Mouse (Mus musculus) intestine, postnatal 0 days (tissue): Measurements from ENCODE around the gene Gm3776. TPM values are rescaled to one million over a fixed set of nuclear protein-coding genes. Genes with fewer than 3 reads are reported as not detected.
A peak's percentile ranks its signal among the peaks of the same experiment; 100 is the strongest.
"Not testable (repeated sequence)": the region's sequence is repeated elsewhere in the genome, so short reads cannot be mapped to it uniquely, and the experiment has no call there.

ENCODE experiments used
- ATAC-seq: fragments of 200-750 bp; cut with Nextera tagmentation; 2 replicates; pipeline ENCODE4 v1.8.0; 2017; ENCODE audit warnings: mild to moderate bottlenecking, moderate TSS enrichment, moderate library complexity
- H3K27ac ChIP-seq: fragments of 300-500 bp; sonication (generic); 2 replicates; pipeline ENCODE4 v1.5.1; 2014; ENCODE audit warnings: mild to moderate bottlenecking, low read depth, low read length, moderate library complexity
- H3K27me3 ChIP-seq: fragments of 300-500 bp; sonication (generic); replicated peaks from 2 replicates; pipeline ENCODE4 v1.6.1; 2014; ENCODE audit warnings: low read length, mixed read lengths; ENCODE audit not compliant: control insufficient read depth, insufficient read depth
- H3K36me3 ChIP-seq: fragments of 300-500 bp; sonication (generic); 2 replicates; pipeline ENCODE4 v1.6.1; 2014; ENCODE audit warnings: mild to moderate bottlenecking, moderate library complexity; ENCODE audit not compliant: control insufficient read depth, insufficient read depth
- H3K4me1 ChIP-seq: fragments of 300-500 bp; sonication (generic); replicated peaks from 2 replicates; pipeline ENCODE4 v1.6.1; 2014; ENCODE audit warnings: antibody characterized with exemption, low read length, mixed read lengths; ENCODE audit not compliant: control insufficient read depth, insufficient read depth
- H3K4me2 ChIP-seq: fragments of 300-500 bp; sonication (generic); replicated peaks from 2 replicates; pipeline ENCODE4 v1.6.1; 2014; ENCODE audit warnings: low read depth, mild to moderate bottlenecking, moderate library complexity
- H3K4me3 ChIP-seq: fragments of 300-500 bp; sonication (generic); 2 replicates; pipeline ENCODE4 v1.5.1; 2014; ENCODE audit warnings: low read depth, low read length
- H3K9ac ChIP-seq: fragments of 300-500 bp; sonication (generic); 2 replicates; pipeline ENCODE4 v1.6.1; 2014; ENCODE audit warnings: mild to moderate bottlenecking, low read depth, low read length
- H3K9me3 ChIP-seq: fragments of 300-500 bp; sonication (generic); 2 replicates; pipeline ENCODE4 v1.6.1; 2016; ENCODE audit warnings: mixed run types; ENCODE audit not compliant: control insufficient read depth
- CTCF ChIP-seq: sonication (generic); IDR thresholded peaks from 2 replicates; pipeline ENCODE4 v1.5.1; 2016; ENCODE audit warnings: low read depth, mild to moderate bottlenecking, control low read depth, antibody characterized with exemption, moderate library complexity
- whole genome bisulfite sequencing: fragments of 180-500 bp; shearing (Covaris S2); extraction: QIAGEN DNeasy Blood & Tissue Kit; methylation state at CpG from one replicate; pipeline ENCODE4 v1.1.7; 2014; 5-methylcytosine and 5-hydroxymethylcytosine counted together
- polyA plus RNA-seq: library from polyadenylated mRNA; unstranded; fragments of >200 nt; fragmentation: Nextera tagmentation; extraction: Ambion mirVana; gene quantifications from 2 replicates; pipeline ENCODE4 v1.2.1, GENCODE M21; 2015

The Gm3776 gene
- polyA plus RNA-seq, 1 experiment from 2014 or later: 66.1 TPM

GRCm38 (mm10) chr9:78255683-78256470 lies 1.1 kb upstream of the Gm3776 start:
- 45% methylated on average over 4 of the region's 4 CpGs for whole genome bisulfite sequencing
- H3K27me3 ChIP-seq, H3K4me2 ChIP-seq, H3K36me3 ChIP-seq, H3K4me1 ChIP-seq, H3K4me3 ChIP-seq, H3K9ac ChIP-seq, H3K9me3 ChIP-seq: not testable (repeated sequence)
- ATAC-seq: peak; percentile 91
- peak overlapping the region; percentile 66 for H3K27ac ChIP-seq

DNA sequence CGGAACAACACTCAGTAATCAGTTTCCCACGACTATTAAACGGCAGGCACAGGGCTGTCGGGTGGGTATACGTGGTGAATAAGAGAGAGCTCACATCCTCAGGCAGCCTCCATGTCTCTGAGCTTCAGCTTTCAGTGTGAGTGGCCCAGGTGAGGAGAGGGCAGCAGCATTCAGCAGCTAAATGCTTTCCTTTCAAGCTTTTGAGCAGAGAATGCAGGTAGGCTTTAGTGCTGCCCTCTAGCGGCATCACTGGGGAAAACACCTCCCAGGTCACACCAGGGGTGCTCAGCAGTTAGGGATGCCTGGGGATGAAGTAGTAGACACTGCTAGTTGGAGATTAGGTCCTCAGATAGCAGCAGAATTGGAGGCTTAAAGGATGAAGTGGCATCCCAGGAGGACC lies 2.8 kb downstream of the Gm3776 start:
- H3K36me3 ChIP-seq, H3K9ac ChIP-seq: not testable (repeated sequence)
- WGBS: 0% methylated on average over 1 of the region's 6 CpGs

DNA sequence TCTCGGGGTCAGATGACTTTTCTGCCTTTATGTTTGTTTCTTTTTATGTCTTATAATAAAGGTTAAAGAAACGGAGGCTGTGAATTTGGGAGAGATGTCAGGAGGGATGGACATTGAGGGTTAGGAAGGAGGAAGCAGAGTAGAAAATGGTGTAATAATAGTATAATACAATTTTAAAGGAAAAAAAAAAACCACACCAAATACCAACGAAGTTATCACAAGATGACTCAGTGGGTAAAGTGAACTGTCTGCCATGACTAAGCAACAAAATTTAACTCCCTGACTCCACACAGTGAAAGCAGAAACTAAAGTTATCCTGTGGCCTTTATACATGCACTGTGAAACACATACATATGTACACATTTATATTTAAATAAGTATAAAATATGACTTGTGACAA lies 14.0 kb downstream of the Gm3776 start:
- H3K4me3 ChIP-seq, ATAC-seq, H3K9ac ChIP-seq, H3K9me3 ChIP-seq, H3K4me2 ChIP-seq, H3K27me3 ChIP-seq, H3K36me3 ChIP-seq, H3K4me1 ChIP-seq, H3K27ac ChIP-seq: not testable (repeated sequence)
- WGBS: 71% methylated on average over 3 of the region's 3 CpGs

More for the DNA sequence above, 2.8 kb downstream of the Gm3776 start:
- H3K4me1 ChIP-seq, H3K27me3 ChIP-seq, H3K4me3 ChIP-seq, H3K4me2 ChIP-seq, H3K27ac ChIP-seq, H3K9me3 ChIP-seq, ATAC-seq: not testable (repeated sequence)
- peak; percentile 56 for TF ChIP-seq CTCF

- not testable (repeated sequence) for H3K4me1 ChIP-seq, H3K9me3 ChIP-seq, H3K27ac ChIP-seq, H3K4me3 ChIP-seq, H3K9ac ChIP-seq, H3K36me3 ChIP-seq, H3K4me2 ChIP-seq, H3K27me3 ChIP-seq
- 51% methylated on average over 4 of the region's 4 CpGs for WGBS
- peak; percentile 99 for ATAC-seq
These were observed 25.2 kb downstream of the Gm3776 start for GRCm38 (mm10) chr9:78282002-78282711.

DNA sequence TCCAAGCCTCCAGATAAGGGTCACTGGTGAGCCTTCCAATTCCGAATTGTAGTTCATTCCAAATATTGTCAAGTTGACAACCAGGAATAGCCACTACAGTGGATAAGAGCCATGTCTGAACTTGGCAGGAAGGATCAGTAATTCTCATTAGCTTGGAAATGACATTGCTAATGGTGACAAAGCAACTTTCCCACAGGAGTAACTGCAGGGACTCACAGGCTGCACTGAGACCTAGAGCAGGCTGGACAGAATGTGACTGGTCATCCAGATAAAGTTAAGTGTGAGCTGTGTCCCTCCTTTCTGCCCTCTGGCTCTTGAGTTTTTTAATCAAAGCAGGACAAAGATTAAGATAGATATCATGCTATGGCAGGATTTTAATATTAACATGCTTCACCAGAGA lies 32.1 kb downstream of the Gm3776 start:
- not testable (repeated sequence) for H3K36me3 ChIP-seq, H3K4me2 ChIP-seq, H3K27me3 ChIP-seq, H3K4me3 ChIP-seq, H3K4me1 ChIP-seq, H3K27ac ChIP-seq, H3K9ac ChIP-seq, H3K9me3 ChIP-seq
- ATAC-seq: peak; percentile 80
- 57% methylated on average over 1 of the region's 1 CpGs for WGBS

DNA sequence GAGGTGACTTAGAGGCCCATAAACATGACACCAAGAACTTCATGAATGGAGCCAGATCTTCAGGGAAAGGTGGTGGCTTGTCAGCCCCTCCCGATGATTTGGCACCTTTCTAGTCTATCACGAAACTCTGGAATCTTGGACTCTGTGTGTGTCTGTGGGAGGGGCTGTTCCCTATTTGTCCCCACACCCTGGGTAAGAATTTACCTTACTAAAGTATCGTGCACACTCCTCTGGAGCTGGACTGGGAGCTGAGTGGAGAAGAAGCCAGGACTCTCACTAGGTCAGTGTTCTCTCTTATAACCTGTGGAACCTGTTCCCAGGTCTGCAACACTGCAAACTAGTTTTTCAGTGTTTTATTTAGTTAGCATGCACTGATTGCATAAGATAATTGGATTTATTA lies 32.8 kb downstream of the Gm3776 start, which contains the start of gene Gm10639:
TSS of gene Gm10639 (plus strand) at position 201 of the 400 bp plus-strand sequence.
- H3K4me1 ChIP-seq, H3K9me3 ChIP-seq, H3K27me3 ChIP-seq, H3K36me3 ChIP-seq, H3K4me3 ChIP-seq, H3K27ac ChIP-seq, H3K4me2 ChIP-seq, H3K9ac ChIP-seq: not testable (repeated sequence)
- 26% methylated on average over 3 of the region's 3 CpGs for WGBS
- ATAC-seq: peak; percentile 94

DNA sequence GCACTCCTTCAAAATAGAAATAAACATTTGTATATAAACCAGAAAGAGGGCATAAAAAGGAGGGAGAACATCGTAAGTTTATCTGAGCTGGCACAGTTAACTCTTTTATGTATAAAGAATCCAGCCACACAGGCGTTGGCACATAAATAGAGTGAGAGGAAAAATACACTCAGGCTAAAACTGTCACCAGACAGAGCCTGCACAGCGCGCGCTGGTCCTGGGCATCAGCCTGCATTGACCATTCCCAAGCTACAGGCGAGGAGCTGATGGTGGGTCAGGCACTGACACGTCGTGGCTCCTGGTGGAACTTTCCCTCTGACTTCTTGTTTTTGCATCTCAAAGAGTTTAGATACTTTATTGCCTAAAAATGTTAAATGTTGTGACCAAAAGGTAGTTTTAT lies 35.5 kb downstream of the Gm3776 start:
- H3K27me3 ChIP-seq, H3K4me2 ChIP-seq, H3K4me1 ChIP-seq, H3K9ac ChIP-seq, H3K9me3 ChIP-seq, H3K36me3 ChIP-seq, ATAC-seq, H3K27ac ChIP-seq, H3K4me3 ChIP-seq: not testable (repeated sequence)
- WGBS: 83% methylated on average over 8 of the region's 8 CpGs

DNA sequence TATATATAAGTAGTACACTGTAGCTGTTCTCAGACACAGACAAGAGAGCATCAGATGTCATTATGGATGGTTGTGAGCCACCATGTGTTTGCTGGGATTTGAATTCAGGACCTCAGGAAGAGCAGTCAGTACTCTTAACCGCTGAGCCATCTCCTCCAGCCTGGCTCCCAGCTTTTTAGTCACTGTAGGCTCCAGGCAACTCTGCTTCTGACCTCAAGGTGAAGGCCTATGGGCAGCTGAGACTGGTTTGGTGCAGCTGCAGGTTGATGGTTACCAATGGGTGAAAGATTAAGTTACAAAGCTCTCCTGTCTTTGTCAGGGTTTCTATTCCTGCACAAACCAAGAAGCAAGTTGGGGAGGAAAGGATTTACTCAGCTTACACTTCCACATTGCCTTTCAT lies 36.8 kb downstream of the Gm3776 start:
- WGBS: 50% methylated on average over 1 of the region's 1 CpGs
- not testable (repeated sequence) for H3K9ac ChIP-seq, H3K27me3 ChIP-seq, H3K36me3 ChIP-seq, ATAC-seq, H3K4me2 ChIP-seq, H3K9me3 ChIP-seq, H3K4me3 ChIP-seq, H3K4me1 ChIP-seq, H3K27ac ChIP-seq

DNA sequence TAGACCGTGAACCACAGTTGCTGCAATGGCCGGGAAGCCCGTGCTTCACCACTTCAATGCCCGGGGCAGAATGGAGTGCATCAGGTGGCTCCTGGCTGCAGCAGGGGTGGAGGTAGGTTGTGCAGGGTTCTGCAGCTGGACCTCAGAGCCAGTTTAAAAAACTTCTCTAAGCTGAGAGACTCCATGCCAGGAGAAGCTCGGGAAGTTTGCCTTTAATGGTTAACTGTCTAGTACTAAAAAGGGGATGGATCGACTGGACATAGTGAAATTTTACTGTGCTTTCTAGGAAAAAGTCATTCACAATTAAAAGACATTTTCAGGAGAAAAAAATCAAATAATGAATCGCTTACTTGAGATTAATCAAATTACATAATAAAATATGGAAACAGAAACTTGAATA lies 37.9 kb downstream of the Gm3776 start:
- WGBS: 73% methylated on average over 4 of the region's 7 CpGs
- not testable (repeated sequence) for ATAC-seq, H3K27me3 ChIP-seq, H3K4me1 ChIP-seq, H3K27ac ChIP-seq, H3K36me3 ChIP-seq, H3K9me3 ChIP-seq, H3K9ac ChIP-seq, H3K4me3 ChIP-seq, H3K4me2 ChIP-seq
